Mouse (Mus musculus) heart, adult 2 months (tissue): Measurements from ENCODE around the gene Ppp1r11. TPM values are rescaled to one million over a fixed set of nuclear protein-coding genes. Genes with fewer than 3 reads are reported as not detected.

Source experiments
- DNase-seq, 2 experiments: peaks; one replicate each; pipeline ENCODE4 v3.0.0; 2021
- H3K27ac ChIP-seq: fragments of 200-600 bp; 2 replicates; pipeline ENCODE4 v1.8.1; 2022
- H3K27me3 ChIP-seq: fragments of 200-500 bp; 2 replicates; pipeline ENCODE4 v1.6.1; 2012; ENCODE audit warnings: mild to moderate bottlenecking, low read length, inconsistent platforms, mixed read lengths; ENCODE audit not compliant: control insufficient read depth, insufficient read depth
- H3K36me3 ChIP-seq: fragments of 200-500 bp; 2 replicates; pipeline ENCODE4 v1.6.1; 2012; ENCODE audit warnings: low read length, inconsistent platforms; ENCODE audit not compliant: control insufficient read depth, insufficient read depth
- H3K4me1 ChIP-seq: fragments of 200-500 bp; 2 replicates; pipeline ENCODE4 v1.6.1; 2011; ENCODE audit warnings: low read length; ENCODE audit not compliant: control insufficient read depth, insufficient read depth
- H3K4me3 ChIP-seq: fragments of 200-600 bp; 2 replicates; pipeline ENCODE4 v1.8.1; 2022
- H3K79me2 ChIP-seq: fragments of 200-500 bp; replicated peaks from 2 replicates; pipeline ENCODE4 v1.6.1; 2012; ENCODE audit warnings: mild to moderate bottlenecking, inconsistent platforms, low read length, moderate library complexity, mixed read lengths; ENCODE audit not compliant: control insufficient read depth, insufficient read depth
- H3K9ac ChIP-seq: fragments of 200-500 bp; 2 replicates; pipeline ENCODE4 v1.6.1; 2012; ENCODE audit warnings: low read depth, mild to moderate bottlenecking, control low read depth, inconsistent platforms, low read length, mixed read lengths
- CTCF ChIP-seq: fragments of 200-600 bp; IDR thresholded peaks from 2 replicates; pipeline ENCODE4 v1.8.1; 2022; ENCODE audit warnings: antibody characterized with exemption, mild to moderate bottlenecking, moderate library complexity
- EP300 ChIP-seq: fragments of 200-500 bp; IDR thresholded peaks from 2 replicates; pipeline ENCODE4 v1.6.1; 2011; ENCODE audit warnings: low read depth, low read length, control low read depth; ENCODE audit not compliant: insufficient read depth
- POLR2A ChIP-seq: fragments of 200-500 bp; IDR thresholded peaks from 2 replicates; pipeline ENCODE4 v1.6.1; 2011; ENCODE audit warnings: mild to moderate bottlenecking, low read depth, low read length, control low read depth; ENCODE audit not compliant: insufficient read depth
- WGBS: fragments of 180-500 bp; shearing (Covaris S2); methylation state at CpG from one replicate; pipeline ENCODE4 v1.1.7; 2018; 5-methylcytosine and 5-hydroxymethylcytosine counted together
- intact Hi-C: fragments of 180-260 bp; cut with DNase I; formaldehyde crosslinking; loops from one replicate; pipeline ENCODE4 v1.15.1; 2025
- polyA plus RNA-seq: library from polyadenylated mRNA; depleted of rRNA; stranded (reverse); fragments of >200 nt; gene quantifications from 2 replicates; pipeline ENCODE4 v1.2.3, GENCODE M21; 2012
- total RNA-seq, 2 experiments: library from RNA; stranded (reverse); gene quantifications; 2 replicates each; pipeline ENCODE4 v1.2.3; 2021

Gene Ppp1r11
- total and polyA plus RNA-seq, 3 experiments = 56.8 to 108 (median 92.4) TPM

- H3K36me3 ChIP-seq = peaks cover 2% of the 10 kb centered on the region; the same call in 1 of the 2 replicates
- no peak for TF ChIP-seq EP300
- peak; percentile 64 for TF ChIP-seq CTCF
- peaks cover 5% of the 10 kb centered on the region for H3K4me1 ChIP-seq
- peak overlapping the region; percentile 74 for H3K9ac ChIP-seq
- intact Hi-C loops = no loop called here
- peak overlapping the region; percentile 78 for H3K4me3 ChIP-seq
- H3K79me2 ChIP-seq = no peaks in the 10 kb centered on the region
- 1% methylated on average over 62 of the region's 62 CpGs for WGBS
- H3K27me3 ChIP-seq = no peaks in the 10 kb centered on the region
- DNase-seq = peak; percentile 67 to 79
- H3K27ac ChIP-seq = peak overlapping the region; percentile 72
Measured at GRCm38 (mm10) chr17:36947051-36947819, 4.3 kb downstream of the Ppp1r11 start.

- no peak overlapping the region for H3K4me3 ChIP-seq
- TF ChIP-seq EP300 = no peak
- TF ChIP-seq CTCF = peak; percentile 50
- WGBS = 45% methylated on average over 9 of the region's 9 CpGs
- H3K79me2 ChIP-seq = no peaks in the 10 kb centered on the region
- H3K4me1 ChIP-seq = peaks cover 5% of the 10 kb centered on the region
- H3K36me3 ChIP-seq = no peaks in the 10 kb centered on the region
- H3K27me3 ChIP-seq = no peaks in the 10 kb centered on the region
- H3K9ac ChIP-seq = no peak overlapping the region
- no peak for DNase-seq
- intact Hi-C loops = no loop called here
- no peak overlapping the region for H3K27ac ChIP-seq
Measured at GRCm38 (mm10) chr17:36944121-36944775, 7.3 kb downstream of the Ppp1r11 start.

DNA sequence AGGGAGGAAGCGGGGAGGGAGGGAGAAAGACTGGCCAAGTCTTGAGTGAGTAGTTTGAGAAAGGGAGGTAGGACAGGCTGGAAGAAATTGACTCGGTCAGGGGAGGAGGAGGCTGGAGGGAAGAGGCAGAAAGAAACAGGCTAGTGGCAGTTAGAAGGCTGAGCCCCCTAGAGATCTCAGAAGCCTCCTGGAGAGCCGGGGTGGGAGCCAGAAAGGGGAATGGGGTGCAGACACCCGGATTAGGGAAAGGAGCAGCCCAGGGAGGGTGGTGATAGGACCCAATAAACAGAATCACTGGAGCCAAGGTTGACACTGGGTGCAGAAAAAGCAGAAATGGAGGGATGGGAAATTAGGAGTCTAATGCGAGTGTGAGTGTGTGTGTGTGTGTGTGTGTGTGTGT is 7.8 kb downstream of the Ppp1r11 start:
- DNase-seq = no peak
- Histone ChIP-seq H3K27ac (no peak overlapping the region; the same call in 1 of the 2 replicates), H3K36me3 (no peaks in the 10 kb centered on the region), H3K4me3 (no peak overlapping the region; the same call in 1 of the 2 replicates), H3K27me3 (no peaks in the 10 kb centered on the region), H3K4me1 (peaks cover 5% of the 10 kb centered on the region), H3K79me2 (no peaks in the 10 kb centered on the region), H3K9ac (no peak overlapping the region)
- TF ChIP-seq EP300 (no peak), CTCF (no peak), POLR2A (no peak)
- intact Hi-C loops = no loop called here
- WGBS = 31% methylated on average over 5 of the region's 5 CpGs

DNA sequence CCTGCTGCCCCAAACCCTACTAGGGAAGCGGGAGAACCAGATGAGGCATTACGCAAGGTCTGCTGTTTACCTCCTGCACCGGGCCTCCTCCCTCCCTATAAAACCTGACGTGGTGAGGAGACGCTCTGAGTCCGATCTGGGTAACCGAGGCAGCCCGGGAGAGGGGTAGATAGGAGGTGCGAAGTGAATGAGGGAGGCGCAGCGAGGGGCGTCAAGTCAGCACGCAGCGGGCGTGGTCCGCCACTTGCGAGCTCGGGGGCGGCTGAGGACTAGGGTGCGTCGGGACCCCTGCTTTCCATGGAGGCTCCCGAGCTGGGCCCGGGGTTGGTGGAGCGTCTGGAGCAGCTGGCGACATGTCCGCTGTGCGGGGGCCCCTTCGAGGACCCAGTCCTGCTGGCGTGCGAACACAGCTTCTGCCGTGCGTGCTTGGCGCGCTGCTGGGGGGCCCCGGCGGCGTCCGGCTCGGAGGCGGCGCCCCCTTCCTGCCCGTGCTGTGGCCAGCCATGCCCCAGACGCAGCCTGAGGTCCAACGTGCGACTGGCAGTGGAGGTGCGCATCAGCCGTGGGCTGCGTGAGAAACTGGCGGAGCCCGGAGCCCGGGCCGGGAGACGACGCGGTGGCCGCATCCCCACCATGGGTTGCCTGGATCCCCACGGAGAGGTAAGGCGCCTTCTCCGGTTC is 8.6 kb downstream of the Ppp1r11 start, which contains the start of gene Rnf39:
Rnf39 (plus strand) TSS at position 128 of the 681 bp plus-strand sequence.
- Histone ChIP-seq H3K4me3 (peak within 1 kb of the TSS; percentile 42), H3K79me2 (no peaks in the 10 kb centered on the region), H3K4me1 (peaks cover 5% of the 10 kb centered on the region), H3K36me3 (no peaks in the 10 kb centered on the region), H3K27ac (peak within 1 kb of the TSS; percentile 63), H3K9ac (peak within 1 kb of the TSS; percentile 34), H3K27me3 (no peaks in the 10 kb centered on the region)
- 6% methylated on average over 59 of the region's 59 CpGs for WGBS
- peak in 1 of 2 experiments; percentile 58 for DNase-seq
- TF ChIP-seq POLR2A (no peak), EP300 (no peak), CTCF (no peak)
- intact Hi-C loops = no loop called here

DNA sequence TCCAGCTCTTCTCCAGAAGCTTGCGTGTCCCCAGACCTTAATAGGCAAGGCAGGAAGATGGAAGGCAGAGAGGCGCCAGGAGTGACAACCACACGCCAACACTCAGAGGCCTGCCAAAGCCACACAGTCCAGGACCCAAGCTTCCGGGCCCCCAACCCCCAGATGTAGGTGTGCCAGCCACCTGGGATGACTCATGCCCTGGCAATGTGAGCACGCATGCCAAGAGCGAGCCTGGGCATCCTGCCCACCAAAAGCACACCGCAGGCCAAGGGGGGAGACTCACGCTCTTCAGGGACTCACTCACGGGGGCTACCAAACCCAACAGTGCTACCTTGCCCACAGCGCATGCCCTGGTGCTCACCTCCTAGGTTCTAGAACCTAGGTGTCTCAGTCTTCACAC is 9.2 kb downstream of the Ppp1r11 start:
- Histone ChIP-seq H3K27me3 (no peaks in the 10 kb centered on the region), H3K36me3 (no peaks in the 10 kb centered on the region), H3K4me3 (peak overlapping the region; percentile 42), H3K79me2 (no peaks in the 10 kb centered on the region), H3K4me1 (peaks cover 5% of the 10 kb centered on the region), H3K27ac (peak overlapping the region; percentile 63), H3K9ac (peak overlapping the region; percentile 34)
- whole genome bisulfite sequencing = 24% methylated on average over 10 of the region's 10 CpGs
- DNase-seq = peak; percentile 71 to 81
- intact Hi-C loops = no loop called here
- TF ChIP-seq EP300 (0 out of 2 replicates have a peak, but pooled peaks have one; percentile 13), POLR2A (no peak)
